Mouse (Mus musculus) C2C12 (cell line): ENCODE results near the gene Alg12. TPM values are rescaled to one million over a fixed set of nuclear protein-coding genes. Genes with fewer than 3 reads are reported as not detected.
"Not testable (repeated sequence)": the region's sequence is repeated elsewhere in the genome, so short reads cannot be mapped to it uniquely, and the experiment has no call there.

ENCODE experiments used
- H3K27me3 ChIP-seq: one replicate; pipeline ENCODE4 v1.6.1; 2011; ENCODE audit not compliant: control insufficient read depth, insufficient read depth, insufficient read length
- H3K36me3 ChIP-seq: one replicate; pipeline ENCODE4 v1.6.1; 2011; ENCODE audit not compliant: control insufficient read depth, insufficient read depth
- H3K4me3 ChIP-seq: one replicate; pipeline ENCODE4 v1.5.1; 2011; ENCODE audit warnings: mild to moderate bottlenecking, control low read depth; ENCODE audit not compliant: poor library complexity, insufficient read depth, severe bottlenecking
- H3K79me2 ChIP-seq: one replicate; pipeline ENCODE4 v1.6.1; 2011; ENCODE audit not compliant: control insufficient read depth, insufficient read depth
- H3K79me3 ChIP-seq: one replicate; pipeline ENCODE4 v1.6.1; 2011; ENCODE audit warnings: low read depth, control low read depth
- H3ac ChIP-seq: one replicate; pipeline ENCODE3; 2011; ENCODE audit warnings: low read depth; ENCODE audit not compliant: control insufficient read depth, insufficient read length
- CEBPB ChIP-seq: IDR thresholded peaks from one replicate; pipeline ENCODE4 v1.6.1; 2011; ENCODE audit warnings: low read depth, mild to moderate bottlenecking, control low read depth, moderate library complexity
- CTCF ChIP-seq: IDR thresholded peaks from one replicate; pipeline ENCODE4 v1.5.1; 2011; ENCODE audit not compliant: control insufficient read depth, insufficient read depth, insufficient read length
- FOSL1 ChIP-seq: IDR thresholded peaks from one replicate; pipeline ENCODE4 v1.8.0; 2011; ENCODE audit warnings: mild to moderate bottlenecking, low read length; ENCODE audit not compliant: poor library complexity, insufficient read depth, severe bottlenecking
- MAX ChIP-seq: IDR thresholded peaks from one replicate; pipeline ENCODE4 v1.6.1; 2011; ENCODE audit warnings: mild to moderate bottlenecking, control low read depth
- MYOD1 ChIP-seq: IDR thresholded peaks from one replicate; pipeline ENCODE4 v1.6.1; 2011; ENCODE audit warnings: low read depth; ENCODE audit not compliant: control insufficient read depth, insufficient read length
- MYOG ChIP-seq: IDR thresholded peaks from one replicate; pipeline ENCODE4 v1.6.1; 2011; ENCODE audit not compliant: control insufficient read depth, insufficient read length; ENCODE audit errors: extremely low read depth
- USF1 ChIP-seq: IDR thresholded peaks from one replicate; pipeline ENCODE4 v1.6.1; 2011; ENCODE audit warnings: low read depth, mild to moderate bottlenecking, control low read depth, moderate library complexity
- polyA plus RNA-seq: library from polyadenylated mRNA; unstranded; fragments of >200 nt; fragmentation: generic; extraction: Trizol; gene quantifications from one replicate; pipeline ENCODE4 v1.2.1, GENCODE M21; 2012; ENCODE audit warnings: missing spikeins

Gene Alg12
- polyA plus RNA-seq, 1 experiment: 14.2 TPM

DNA sequence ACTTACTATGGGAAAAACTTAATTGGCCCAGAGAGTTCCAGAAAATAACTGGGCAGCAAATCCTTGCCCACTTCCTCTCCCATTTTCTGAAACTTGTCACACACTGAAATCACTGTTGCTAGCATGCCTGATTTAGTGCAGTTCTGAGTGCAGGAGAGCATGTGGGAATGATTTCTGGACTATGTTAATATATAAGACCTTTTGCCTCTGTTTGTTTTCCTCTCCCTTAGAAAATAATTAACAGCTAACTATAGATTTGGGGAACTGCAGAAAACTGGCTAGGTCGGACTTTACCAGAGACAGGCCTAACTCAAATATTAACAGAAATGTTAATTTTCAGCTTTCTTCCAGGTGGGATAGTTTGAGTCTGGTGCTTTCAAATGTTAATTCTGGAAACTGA, 50.6 kb downstream of the Alg12 start:
- Histone ChIP-seq H3K36me3 (peaks cover 50% of the 10 kb centered on the region), H3K79me3 (no peaks in the 10 kb centered on the region), H3K27me3 (no peaks in the 10 kb centered on the region), H3ac (no peak overlapping the region), H3K4me3 (no peak overlapping the region), H3K79me2 (peaks cover 49% of the 10 kb centered on the region)
- TF ChIP-seq MYOG (no peak), CTCF (no peak), MYOD1 (no peak), FOSL1 (no peak), MAX (no peak), CEBPB (no peak), USF1 (no peak)

DNA sequence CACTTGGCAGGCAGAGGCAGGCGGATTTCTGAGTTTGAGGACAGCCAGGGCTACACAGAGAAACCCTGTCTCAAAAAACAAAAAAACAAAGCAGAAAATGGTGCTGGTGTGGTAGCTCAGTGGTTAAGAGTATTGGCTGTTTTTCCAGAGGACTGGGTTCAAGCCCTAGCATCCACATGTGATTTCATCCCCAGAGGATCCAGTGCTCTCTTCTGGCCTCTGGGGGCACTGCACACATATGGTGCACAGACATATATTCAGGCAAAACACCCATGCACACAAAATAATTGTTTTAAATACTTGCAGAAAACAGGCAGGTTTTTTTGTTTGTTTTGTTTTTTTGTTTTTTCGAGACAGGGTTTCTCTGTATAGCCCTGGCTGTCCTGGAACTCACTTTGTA, 53.0 kb downstream of the Alg12 start:
- H3ac ChIP-seq, H3K27me3 ChIP-seq, H3K4me3 ChIP-seq, H3K79me3 ChIP-seq: not testable (repeated sequence)
- Histone ChIP-seq H3K36me3 (peaks cover 47% of the 10 kb centered on the region), H3K79me2 (peaks cover 51% of the 10 kb centered on the region)
- peak; percentile 8 for TF ChIP-seq CTCF

DNA sequence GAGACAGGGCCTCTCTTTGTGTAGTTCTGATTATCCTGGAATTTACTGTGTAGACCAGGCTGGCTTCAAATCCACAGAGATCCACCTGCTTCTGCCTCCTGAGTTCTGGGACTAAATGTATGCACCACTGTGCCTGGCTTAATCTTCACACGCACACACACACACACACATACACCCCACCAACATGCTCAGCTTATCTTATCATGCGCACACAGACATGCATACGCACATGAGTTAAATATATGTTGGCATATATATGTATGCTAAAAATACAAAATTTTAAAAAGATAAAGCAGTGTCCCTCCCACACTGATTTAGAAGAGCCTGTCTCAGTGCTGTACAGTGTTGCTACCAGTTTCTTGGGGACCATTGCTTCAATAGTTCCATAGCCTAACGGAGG, 57.6 kb downstream of the Alg12 start:
- H3K79me2 ChIP-seq: peaks cover 73% of the 10 kb centered on the region
- peaks cover 80% of the 10 kb centered on the region for H3K36me3 ChIP-seq
- peaks cover 12% of the 10 kb centered on the region for H3K79me3 ChIP-seq
- H3ac ChIP-seq: no peak overlapping the region
- H3K27me3 ChIP-seq: no peaks in the 10 kb centered on the region
- TF ChIP-seq CEBPB (no peak), MYOD1 (no peak), MYOG (no peak), CTCF (no peak), MAX (no peak), USF1 (no peak), FOSL1 (no peak)
- no peak overlapping the region for H3K4me3 ChIP-seq

DNA sequence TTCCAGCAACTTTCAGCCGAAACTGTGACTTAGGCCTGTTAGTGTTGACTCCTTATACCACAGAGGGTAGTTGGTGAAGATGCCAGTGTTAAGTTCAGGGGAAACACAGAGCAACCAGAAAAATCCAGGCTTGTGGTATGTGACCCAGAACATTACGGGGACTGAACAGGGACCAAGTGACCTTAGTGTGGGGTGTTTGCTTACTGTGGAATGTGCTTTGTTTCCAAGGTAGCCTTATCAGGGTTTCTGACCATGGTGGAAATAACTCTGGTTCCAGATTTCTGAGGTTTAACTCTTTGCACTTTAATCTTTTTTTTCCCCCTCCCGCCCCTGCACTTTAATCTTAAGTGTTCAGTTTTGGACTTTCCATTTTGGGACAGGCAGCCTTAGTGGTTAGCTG, 61.1 kb downstream of the Alg12 start:
- H3K27me3 ChIP-seq: no peaks in the 10 kb centered on the region
- H3K36me3 ChIP-seq: peaks cover 85% of the 10 kb centered on the region
- peaks cover 38% of the 10 kb centered on the region for H3K79me3 ChIP-seq
- no peak for TF ChIP-seq CTCF
- TF ChIP-seq USF1: no peak
- no peak for TF ChIP-seq FOSL1
- TF ChIP-seq MAX: no peak
- TF ChIP-seq CEBPB: no peak
- TF ChIP-seq MYOG: no peak
- TF ChIP-seq MYOD1: no peak
- H3K79me2 ChIP-seq: peaks cover 88% of the 10 kb centered on the region
- no peak overlapping the region for H3ac ChIP-seq
- H3K4me3 ChIP-seq: no peak overlapping the region

DNA sequence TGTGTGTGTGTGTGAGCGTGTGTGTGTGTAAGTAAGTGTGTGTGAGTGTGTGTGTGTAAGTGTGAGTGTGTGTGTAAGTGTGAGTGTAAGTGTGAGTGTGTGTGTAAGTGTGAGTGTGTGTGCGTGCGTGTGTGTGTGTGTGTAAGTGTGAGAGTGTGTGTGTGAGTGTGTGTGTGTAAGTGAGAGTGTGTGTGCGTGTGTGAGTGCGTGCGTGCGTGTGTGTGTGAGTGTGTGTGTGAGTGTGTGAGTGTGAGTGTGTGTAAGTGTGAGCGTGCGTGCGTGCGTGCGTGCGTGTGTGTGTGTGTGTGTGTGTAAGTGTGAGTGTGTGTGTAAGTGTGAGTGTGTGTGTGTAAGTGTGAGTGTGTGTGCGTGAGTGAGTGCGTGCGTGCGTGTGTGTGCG, 63.4 kb downstream of the Alg12 start:
- TF ChIP-seq MYOG: no peak
- no peak for TF ChIP-seq USF1
- TF ChIP-seq MYOD1: no peak
- no peak for TF ChIP-seq CTCF
- TF ChIP-seq MAX: no peak
- TF ChIP-seq CEBPB: no peak
- TF ChIP-seq FOSL1: no peak
- Histone ChIP-seq H3K4me3 (no peak overlapping the region), H3K79me3 (peaks cover 49% of the 10 kb centered on the region), H3K27me3 (no peaks in the 10 kb centered on the region), H3K79me2 (peaks cover 86% of the 10 kb centered on the region), H3ac (no peak overlapping the region), H3K36me3 (peaks cover 63% of the 10 kb centered on the region)

Other genes with a start within 250 kb of the Alg12 start
- 0.51 TPM for gene Zdhhc25, start 219.0 kb downstream of the Alg12 start, polyA plus RNA-seq
- gene Brd1, start 85.1 kb downstream of the Alg12 start, polyA plus RNA-seq: 23.8 TPM
- gene Zbed4, start 67.7 kb downstream of the Alg12 start, polyA plus RNA-seq: 9.6 TPM
- 107 TPM for gene Creld2, start 328 bp upstream of the Alg12 start, polyA plus RNA-seq
- 68.3 TPM for gene Pim3, start 42.9 kb upstream of the Alg12 start, polyA plus RNA-seq
- not detected for gene Ttll8, start 135.1 kb upstream of the Alg12 start, polyA plus RNA-seq
- gene Mlc1, start 159.7 kb upstream of the Alg12 start, polyA plus RNA-seq: 0.02 TPM
- gene Mov10l1, start 163.6 kb upstream of the Alg12 start, polyA plus RNA-seq: not detected
- not detected for gene Panx2, start 240.4 kb upstream of the Alg12 start, polyA plus RNA-seq